Mouse (Mus musculus) liver, embryonic 11.5 days (tissue): ENCODE data around the gene Oca2. TPM values are rescaled to one million over a fixed set of nuclear protein-coding genes. Genes with fewer than 3 reads are reported as not detected.

Experiments used
- ATAC-seq: fragments of 200-750 bp; cut with Nextera tagmentation; replicated peaks from 2 replicates; pipeline ENCODE4 v1.8.0; 2017; ENCODE audit warnings: moderate number of reproducible peaks, mild to moderate bottlenecking, moderate TSS enrichment, moderate library complexity; ENCODE audit not compliant: low FRiP score
- DNase-seq: peaks from one replicate; pipeline ENCODE4 v3.0.0-alpha.2; 2017; ENCODE audit warnings: low spot score
- H3K27ac ChIP-seq: fragments of 300-500 bp; sonication (generic); 2 replicates; pipeline ENCODE4 v1.5.1; 2014; ENCODE audit warnings: mild to moderate bottlenecking, low read depth, low read length, control low read depth
- H3K27me3 ChIP-seq: fragments of 300-500 bp; sonication (generic); replicated peaks from 2 replicates; pipeline ENCODE4 v1.6.1; 2014; ENCODE audit warnings: low read length, mixed read lengths; ENCODE audit not compliant: control insufficient read depth, insufficient read depth
- H3K36me3 ChIP-seq: fragments of 300-500 bp; sonication (generic); 2 replicates; pipeline ENCODE4 v1.6.1; 2014; ENCODE audit warnings: mild to moderate bottlenecking, low read length, moderate library complexity, mixed read lengths; ENCODE audit not compliant: control insufficient read depth, insufficient read depth
- H3K4me1 ChIP-seq: fragments of 300-500 bp; sonication (generic); replicated peaks from 2 replicates; pipeline ENCODE4 v1.6.1; 2014; ENCODE audit warnings: low read length, mixed read lengths; ENCODE audit not compliant: control insufficient read depth, insufficient read depth
- H3K4me2 ChIP-seq: fragments of 300-500 bp; sonication (generic); 2 replicates; pipeline ENCODE4 v1.6.1; 2014; ENCODE audit warnings: mild to moderate bottlenecking, control low read depth, moderate library complexity
- H3K4me3 ChIP-seq: fragments of 300-500 bp; sonication (generic); 2 replicates; pipeline ENCODE4 v1.5.1; 2014; ENCODE audit warnings: low read depth, low read length, control low read depth
- H3K9ac ChIP-seq: fragments of 300-500 bp; sonication (generic); 2 replicates; pipeline ENCODE4 v1.6.1; 2014; ENCODE audit warnings: low read depth, low read length, control low read depth
- H3K9me3 ChIP-seq: fragments of 300-500 bp; sonication (generic); 2 replicates; pipeline ENCODE4 v1.6.1; 2016; ENCODE audit warnings: low read length, inconsistent platforms, mixed read lengths; ENCODE audit not compliant: control insufficient read depth
- WGBS: fragments of 180-500 bp; shearing (Covaris S2); extraction: QIAGEN DNeasy Blood & Tissue Kit; methylation state at CpG from one replicate; pipeline ENCODE4 v1.1.7; 2014; 5-methylcytosine and 5-hydroxymethylcytosine counted together
- polyA plus RNA-seq: library from polyadenylated mRNA; unstranded; fragments of >200 nt; fragmentation: Nextera tagmentation; extraction: Ambion mirVana; gene quantifications from 2 replicates; pipeline ENCODE4 v1.2.1, GENCODE M21; 2014

Gene Oca2
- polyA plus RNA-seq, 1 experiment from 2014 or later: 0.08 TPM

GRCm38 (mm10) chr7:56327738-56328137 lies 88.2 kb downstream of the Oca2 start:
- H3K36me3 ChIP-seq: no peaks in the 10 kb centered on the region
- H3K27ac ChIP-seq: no peak overlapping the region
- 38% methylated on average over 4 of the region's 4 CpGs for WGBS
- no peak overlapping the region for H3K9ac ChIP-seq
- DNase-seq: no peak
- H3K4me3 ChIP-seq: no peak overlapping the region
- H3K4me1 ChIP-seq: no peaks in the 10 kb centered on the region
- H3K27me3 ChIP-seq: no peaks in the 10 kb centered on the region
- H3K4me2 ChIP-seq: no peak overlapping the region
- no peaks in the 10 kb centered on the region for H3K9me3 ChIP-seq
- ATAC-seq: no peak

- H3K4me1 ChIP-seq: no peaks in the 10 kb centered on the region
- no peak for ATAC-seq
- no peak overlapping the region for H3K27ac ChIP-seq
- DNase-seq: no peak
- no peaks in the 10 kb centered on the region for H3K9me3 ChIP-seq
- WGBS: 56% methylated on average over 3 of the region's 3 CpGs
- H3K27me3 ChIP-seq: no peaks in the 10 kb centered on the region
- H3K4me3 ChIP-seq: no peak overlapping the region
- no peak overlapping the region for H3K9ac ChIP-seq
- H3K36me3 ChIP-seq: no peaks in the 10 kb centered on the region
- no peak overlapping the region for H3K4me2 ChIP-seq
Measured at GRCm38 (mm10) chr7:56348528-56348927, 109.0 kb downstream of the Oca2 start.

- Histone ChIP-seq H3K9me3 (no peaks in the 10 kb centered on the region), H3K9ac (no peak overlapping the region), H3K27me3 (no peaks in the 10 kb centered on the region), H3K27ac (no peak overlapping the region), H3K4me3 (no peak overlapping the region), H3K36me3 (no peaks in the 10 kb centered on the region), H3K4me2 (no peak overlapping the region), H3K4me1 (no peaks in the 10 kb centered on the region)
- ATAC-seq (no peak), DNase-seq (no peak)
- WGBS: 79% methylated on average over 4 of the region's 4 CpGs
Measured at GRCm38 (mm10) chr7:56356658-56357342, 117.2 kb downstream of the Oca2 start.

- Histone ChIP-seq H3K27me3 (no peaks in the 10 kb centered on the region), H3K9ac (no peak overlapping the region), H3K9me3 (no peaks in the 10 kb centered on the region), H3K27ac (no peak overlapping the region), H3K4me1 (no peaks in the 10 kb centered on the region), H3K4me2 (no peak overlapping the region), H3K36me3 (no peaks in the 10 kb centered on the region), H3K4me3 (no peak overlapping the region)
- ATAC-seq: no peak
- 78% methylated on average over 4 of the region's 4 CpGs for WGBS
- no peak for DNase-seq
Measured at GRCm38 (mm10) chr7:56381750-56382421, 142.3 kb downstream of the Oca2 start.

- Histone ChIP-seq H3K9me3 (no peaks in the 10 kb centered on the region), H3K4me1 (no peaks in the 10 kb centered on the region), H3K4me3 (no peak overlapping the region), H3K9ac (no peak overlapping the region), H3K27ac (no peak overlapping the region), H3K4me2 (no peak overlapping the region), H3K36me3 (no peaks in the 10 kb centered on the region), H3K27me3 (no peaks in the 10 kb centered on the region)
- ATAC-seq (no peak), DNase-seq (no peak)
- WGBS: 66% methylated on average over 1 of the region's 1 CpGs
Measured at GRCm38 (mm10) chr7:56382706-56383105, 143.1 kb downstream of the Oca2 start.

GRCm38 (mm10) chr7:56388295-56388694 lies 148.7 kb downstream of the Oca2 start:
- H3K9me3 ChIP-seq: no peaks in the 10 kb centered on the region
- no peak overlapping the region for H3K4me3 ChIP-seq
- H3K4me2 ChIP-seq: no peak overlapping the region
- ATAC-seq (no peak), DNase-seq (no peak)
- WGBS: 59% methylated on average over 2 of the region's 2 CpGs
- H3K27ac ChIP-seq: no peak overlapping the region
- no peaks in the 10 kb centered on the region for H3K27me3 ChIP-seq
- no peaks in the 10 kb centered on the region for H3K36me3 ChIP-seq
- no peaks in the 10 kb centered on the region for H3K4me1 ChIP-seq
- H3K9ac ChIP-seq: no peak overlapping the region

- Histone ChIP-seq H3K27ac (no peak overlapping the region), H3K27me3 (no peaks in the 10 kb centered on the region), H3K36me3 (no peaks in the 10 kb centered on the region), H3K4me2 (no peak overlapping the region), H3K9me3 (no peaks in the 10 kb centered on the region), H3K4me1 (no peaks in the 10 kb centered on the region), H3K9ac (no peak overlapping the region), H3K4me3 (no peak overlapping the region)
- DNase-seq (no peak), ATAC-seq (no peak)
- 64% methylated on average over 6 of the region's 6 CpGs for WGBS
Measured at GRCm38 (mm10) chr7:56418182-56418836, 178.7 kb downstream of the Oca2 start.

- DNase-seq (no peak), ATAC-seq (no peak)
- Histone ChIP-seq H3K36me3 (no peaks in the 10 kb centered on the region), H3K9me3 (no peaks in the 10 kb centered on the region), H3K9ac (no peak overlapping the region), H3K27ac (no peak overlapping the region), H3K27me3 (no peaks in the 10 kb centered on the region), H3K4me1 (no peaks in the 10 kb centered on the region), H3K4me2 (no peak overlapping the region), H3K4me3 (no peak overlapping the region)
- WGBS: 30% methylated on average over 5 of the region's 5 CpGs
Measured at GRCm38 (mm10) chr7:56419253-56419844, 179.8 kb downstream of the Oca2 start.
